Mouse (Mus musculus) neural tube, embryonic 13.5 days (tissue): ENCODE data around the gene Amt. TPM values are rescaled to one million over a fixed set of nuclear protein-coding genes. Genes with fewer than 3 reads are reported as not detected.

Experiments used
- ATAC-seq: fragments of 200-750 bp; cut with Nextera tagmentation; 2 replicates; pipeline ENCODE4 v1.8.0; 2017; ENCODE audit warnings: low read depth, mild to moderate bottlenecking, moderate TSS enrichment, moderate library complexity
- H3K27ac ChIP-seq: fragments of 300-500 bp; sonication (generic); replicated peaks from 2 replicates; pipeline ENCODE4 v1.5.1; 2015; ENCODE audit warnings: moderate library complexity, mild to moderate bottlenecking, inconsistent platforms
- H3K27me3 ChIP-seq: fragments of 300-500 bp; sonication (generic); 2 replicates; pipeline ENCODE4 v1.6.1; 2015; ENCODE audit warnings: mild to moderate bottlenecking, inconsistent platforms
- H3K36me3 ChIP-seq: fragments of 300-500 bp; sonication (generic); 2 replicates; pipeline ENCODE4 v1.6.1; 2015; ENCODE audit warnings: mild to moderate bottlenecking, inconsistent platforms
- H3K4me1 ChIP-seq: fragments of 300-500 bp; sonication (generic); replicated peaks from 2 replicates; pipeline ENCODE4 v1.6.1; 2015; ENCODE audit warnings: inconsistent platforms
- H3K4me2 ChIP-seq: fragments of 300-500 bp; sonication (generic); 2 replicates; pipeline ENCODE4 v1.6.1; 2015; ENCODE audit warnings: inconsistent platforms, mild to moderate bottlenecking, moderate library complexity
- H3K4me3 ChIP-seq: fragments of 300-500 bp; sonication (generic); 2 replicates; pipeline ENCODE4 v1.5.1; 2015; ENCODE audit warnings: mild to moderate bottlenecking, inconsistent platforms
- H3K9ac ChIP-seq: fragments of 300-500 bp; sonication (generic); 2 replicates; pipeline ENCODE4 v1.6.1; 2015; ENCODE audit warnings: moderate library complexity, mild to moderate bottlenecking, inconsistent platforms
- H3K9me3 ChIP-seq: fragments of 300-500 bp; sonication (generic); 2 replicates; pipeline ENCODE4 v1.6.1; 2016; ENCODE audit warnings: inconsistent platforms
- WGBS: fragments of 180-500 bp; shearing (Covaris S2); methylation state at CpG from one replicate; pipeline ENCODE4 v1.1.7; 2015; 5-methylcytosine and 5-hydroxymethylcytosine counted together
- polyA plus RNA-seq: library from polyadenylated mRNA; unstranded; fragments of >200 nt; fragmentation: Nextera tagmentation; extraction: Ambion mirVana; gene quantifications from 2 replicates; pipeline ENCODE4 v1.2.1, GENCODE M21; 2015

The Amt gene
- polyA plus RNA-seq, 1 experiment from 2014 or later = 29.1 TPM

GRCm38 (mm10) chr9:108343331-108343730, 46.7 kb downstream of the Amt start:
- Histone ChIP-seq H3K4me3 (no peak overlapping the region), H3K4me2 (no peak overlapping the region), H3K9me3 (no peaks in the 10 kb centered on the region), H3K27me3 (no peaks in the 10 kb centered on the region), H3K9ac (0 out of 2 replicates have a peak overlapping the region, but pooled peaks have one; percentile 2), H3K27ac (no peak overlapping the region), H3K4me1 (peaks cover 41% of the 10 kb centered on the region), H3K36me3 (no peaks in the 10 kb centered on the region)
- ATAC-seq = no peak
- WGBS = 82% methylated on average over 3 of the region's 3 CpGs

GRCm38 (mm10) chr9:108343835-108344234, 47.2 kb downstream of the Amt start:
- no peak for ATAC-seq
- Histone ChIP-seq H3K4me3 (no peak overlapping the region), H3K4me2 (no peak overlapping the region), H3K27me3 (no peaks in the 10 kb centered on the region), H3K4me1 (peaks cover 41% of the 10 kb centered on the region), H3K36me3 (no peaks in the 10 kb centered on the region), H3K27ac (no peak overlapping the region), H3K9ac (no peak overlapping the region), H3K9me3 (no peaks in the 10 kb centered on the region)
- WGBS = 93% methylated on average over 1 of the region's 1 CpGs

GRCm38 (mm10) chr9:108344471-108344870, 47.8 kb downstream of the Amt start:
- H3K4me3 ChIP-seq = no peak overlapping the region
- no peaks in the 10 kb centered on the region for H3K27me3 ChIP-seq
- H3K9me3 ChIP-seq = no peaks in the 10 kb centered on the region
- H3K4me1 ChIP-seq = peaks cover 47% of the 10 kb centered on the region
- no peaks in the 10 kb centered on the region for H3K36me3 ChIP-seq
- no peak overlapping the region for H3K4me2 ChIP-seq
- no peak for ATAC-seq
- WGBS = 78% methylated on average over 4 of the region's 4 CpGs
- H3K9ac ChIP-seq = no peak overlapping the region
- H3K27ac ChIP-seq = no peak overlapping the region

- H3K9me3 ChIP-seq = no peaks in the 10 kb centered on the region
- peak overlapping the region; percentile 89 for H3K4me3 ChIP-seq
- peaks cover 24% of the 10 kb centered on the region for H3K4me1 ChIP-seq
- H3K9ac ChIP-seq = peak overlapping the region; percentile 93
- ATAC-seq = no peak
- H3K27ac ChIP-seq = peak overlapping the region; percentile 98
- peak overlapping the region; percentile 89 for H3K4me2 ChIP-seq
- 4% methylated on average over 11 of the region's 11 CpGs for WGBS
- no peaks in the 10 kb centered on the region for H3K27me3 ChIP-seq
- peaks cover 24% of the 10 kb centered on the region for H3K36me3 ChIP-seq
These were observed 50.4 kb downstream of the Amt start for GRCm38 (mm10) chr9:108347024-108347423.

- under 1% methylated on average over 67 of the region's 75 CpGs for WGBS
- Histone ChIP-seq H3K4me3 (peak within 1 kb of the TSS; percentile 89), H3K9me3 (no peaks in the 10 kb centered on the region), H3K4me2 (peak within 1 kb of the TSS; percentile 89), H3K27me3 (no peaks in the 10 kb centered on the region), H3K27ac (peak within 1 kb of the TSS; percentile 98), H3K36me3 (peaks cover 31% of the 10 kb centered on the region), H3K9ac (peak within 1 kb of the TSS; percentile 93), H3K4me1 (peaks cover 24% of the 10 kb centered on the region)
- peak; percentile 96 for ATAC-seq
These were observed 51.1 kb downstream of the Amt start, which contains the start of gene Usp4 for GRCm38 (mm10) chr9:108347540-108348289. TSS of gene Usp4 (plus strand) at chr9:108347853.

GRCm38 (mm10) chr9:108348290-108348680, 51.6 kb downstream of the Amt start:
- peaks cover 37% of the 10 kb centered on the region for H3K36me3 ChIP-seq
- WGBS = 10% methylated on average over 14 of the region's 14 CpGs
- H3K4me3 ChIP-seq = peak overlapping the region; percentile 89
- peak overlapping the region; percentile 98 for H3K27ac ChIP-seq
- H3K4me1 ChIP-seq = peaks cover 24% of the 10 kb centered on the region
- H3K9ac ChIP-seq = peak overlapping the region; percentile 93
- ATAC-seq = no peak; the same call in 1 of the 2 replicates
- H3K4me2 ChIP-seq = peak overlapping the region; percentile 89
- no peaks in the 10 kb centered on the region for H3K27me3 ChIP-seq
- no peaks in the 10 kb centered on the region for H3K9me3 ChIP-seq

- WGBS = 95% methylated on average over 4 of the region's 4 CpGs
- ATAC-seq = no peak
- H3K4me1 ChIP-seq = peaks cover 24% of the 10 kb centered on the region
- H3K4me3 ChIP-seq = no peak overlapping the region
- H3K27me3 ChIP-seq = no peaks in the 10 kb centered on the region
- H3K4me2 ChIP-seq = no peak overlapping the region
- H3K36me3 ChIP-seq = peaks cover 51% of the 10 kb centered on the region
- H3K9me3 ChIP-seq = no peaks in the 10 kb centered on the region
- no peak overlapping the region for H3K27ac ChIP-seq
- no peak overlapping the region for H3K9ac ChIP-seq
These were observed 53.1 kb downstream of the Amt start for GRCm38 (mm10) chr9:108349727-108350126.

Other genes with a start within 250 kb of the Amt start
- gene Gmppb, start 247.6 kb upstream of the Amt start, polyA plus RNA-seq = 21.9 and 25.3 TPM in 2 replicates
- gene Amigo3, start 243.7 kb upstream of the Amt start, polyA plus RNA-seq = 2.8 and 3.0 TPM in 2 replicates
- 0.18 TPM in 1 of 2 replicates, not detected in the other for gene Mst1, start 216.4 kb upstream of the Amt start, polyA plus RNA-seq
- gene Rnf123, start 213.5 kb upstream of the Amt start, polyA plus RNA-seq = 43.8 and 44.0 TPM in 2 replicates
- 48.6 and 64.1 TPM in 2 replicates for gene Apeh, start 202.2 kb upstream of the Amt start, polyA plus RNA-seq
- 6.9 and 7.0 TPM in 2 replicates for gene Bsn, start 106.5 kb upstream of the Amt start, polyA plus RNA-seq
- 57.2 and 57.6 TPM in 2 replicates for gene Dag1, start 32.9 kb upstream of the Amt start, polyA plus RNA-seq
- gene Nicn1, start 6.4 kb upstream of the Amt start, polyA plus RNA-seq = 124 and 130 TPM in 2 replicates
- 309 and 338 TPM in 2 replicates for gene Rhoa, start 9.3 kb downstream of the Amt start, polyA plus RNA-seq
- 51.9 and 62.2 TPM in 2 replicates for gene Tcta, start 9.3 kb downstream of the Amt start, polyA plus RNA-seq
- 548 and 562 TPM in 2 replicates for gene Gpx1, start 42.0 kb downstream of the Amt start, polyA plus RNA-seq
- gene Usp4, start 51.0 kb downstream of the Amt start, polyA plus RNA-seq = 121 and 129 TPM in 2 replicates
- 2.2 TPM in 2 replicates for gene 1700102P08Rik, start 96.0 kb downstream of the Amt start, polyA plus RNA-seq
- gene Ccdc36, start 131.6 kb downstream of the Amt start, polyA plus RNA-seq = 0.74 and 1.4 TPM in 2 replicates
- not detected in 2 replicates for gene BC048562, start 139.6 kb downstream of the Amt start, polyA plus RNA-seq
- 55.3 and 57.0 TPM in 2 replicates for gene Ccdc71, start 163.7 kb downstream of the Amt start, polyA plus RNA-seq
- gene Klhdc8b, start 164.7 kb downstream of the Amt start, polyA plus RNA-seq = 68.4 and 86.4 TPM in 2 replicates
- gene Lamb2, start 182.9 kb downstream of the Amt start, polyA plus RNA-seq = 20.9 and 21.6 TPM in 2 replicates
- 68.3 and 80.2 TPM in 2 replicates for gene Usp19, start 193.7 kb downstream of the Amt start, polyA plus RNA-seq
- 69.1 and 80.0 TPM in 2 replicates for gene Qars, start 210.9 kb downstream of the Amt start, polyA plus RNA-seq
- 134 TPM in 2 replicates for gene Qrich1, start 220.0 kb downstream of the Amt start, polyA plus RNA-seq